Mouse (Mus musculus) left cerebral cortex, postnatal 25 days (tissue): Measurements from ENCODE around the gene Grb10. TPM values are rescaled to one million over a fixed set of nuclear protein-coding genes. Genes with fewer than 3 reads are reported as not detected.

ENCODE experiments used
- DNase-seq, 2 experiments: peaks; one replicate each; pipeline ENCODE4 v3.0.0; 2022; ENCODE audit warnings: low spot score in 2 of 2, mixed read lengths in 1 of 2
- intact Hi-C: fragments of 180-260 bp; cut with DNase I; formaldehyde crosslinking; loops from one replicate; pipeline ENCODE4 v1.15.1; 2025
- total RNA-seq, 2 experiments: library from RNA; stranded (reverse); gene quantifications; 2 replicates each; pipeline ENCODE4 v1.2.3; 2021

Grb10 gene
- total RNA-seq, 2 experiments from 2014 or later: 29.5 to 43.0 TPM

GRCm38 (mm10) chr11:11954606-11955005 lies 83.9 kb downstream of the Grb10 start:
- intact Hi-C loops: no loop called here

DNA sequence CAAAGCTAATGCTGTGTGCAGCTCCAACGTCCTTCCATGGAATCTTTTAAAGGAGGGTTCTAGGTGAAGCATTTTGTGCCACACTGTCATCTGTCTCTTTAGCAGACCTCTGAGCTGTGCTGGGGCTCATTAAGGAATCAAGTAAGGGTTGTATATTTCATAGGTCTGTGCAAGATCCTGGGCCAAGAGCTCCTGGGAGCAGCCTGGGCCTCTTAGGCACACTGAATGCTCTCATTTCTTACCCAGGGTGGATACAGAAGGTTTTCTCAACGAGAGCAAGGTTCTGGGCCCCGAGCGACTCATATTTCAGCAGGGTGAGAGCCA lies 84.4 kb downstream of the Grb10 start:
- intact Hi-C loops: no loop called here
- DNase-seq: no peak

More at GRCm38 (mm10) chr11:11954606-11955005, 83.9 kb downstream of the Grb10 start:
- no peak for DNase-seq

DNA sequence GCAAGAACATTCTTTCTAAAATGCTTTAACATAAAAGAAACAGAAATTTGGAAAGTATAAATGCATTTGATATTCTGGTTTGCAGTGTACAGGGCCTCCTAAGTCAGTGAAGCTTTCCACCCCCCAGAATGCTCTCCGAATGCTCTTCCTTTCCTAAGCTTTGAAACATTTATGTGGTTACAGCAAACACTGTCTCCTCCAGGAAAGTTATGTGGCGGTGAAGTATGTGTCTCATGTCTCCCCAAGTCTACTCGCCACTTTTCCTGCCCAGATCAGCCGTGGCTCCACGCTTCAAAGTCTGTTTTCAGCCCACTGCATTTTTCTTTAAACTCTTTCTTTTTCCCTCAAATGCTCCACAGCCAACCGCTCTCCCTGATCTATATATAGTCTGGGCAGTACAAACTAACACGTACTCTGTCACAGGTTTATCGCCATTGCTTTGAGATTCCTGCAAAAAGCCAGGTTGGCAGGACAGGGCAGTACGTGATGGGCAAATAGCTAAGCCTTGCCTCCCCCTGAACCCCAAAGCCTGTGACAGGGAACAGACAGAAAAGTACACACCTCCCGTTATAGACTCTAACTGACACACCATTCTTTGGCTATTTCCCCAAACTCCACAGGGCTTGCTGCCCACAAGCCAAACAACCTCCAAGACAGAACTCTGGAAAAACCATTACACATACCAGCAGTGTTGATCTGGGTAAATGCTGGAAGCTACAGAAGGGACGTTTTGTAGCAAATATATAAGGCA lies 84.9 kb downstream of the Grb10 start:
- intact Hi-C loops: no loop called here
- DNase-seq: no peak

DNA sequence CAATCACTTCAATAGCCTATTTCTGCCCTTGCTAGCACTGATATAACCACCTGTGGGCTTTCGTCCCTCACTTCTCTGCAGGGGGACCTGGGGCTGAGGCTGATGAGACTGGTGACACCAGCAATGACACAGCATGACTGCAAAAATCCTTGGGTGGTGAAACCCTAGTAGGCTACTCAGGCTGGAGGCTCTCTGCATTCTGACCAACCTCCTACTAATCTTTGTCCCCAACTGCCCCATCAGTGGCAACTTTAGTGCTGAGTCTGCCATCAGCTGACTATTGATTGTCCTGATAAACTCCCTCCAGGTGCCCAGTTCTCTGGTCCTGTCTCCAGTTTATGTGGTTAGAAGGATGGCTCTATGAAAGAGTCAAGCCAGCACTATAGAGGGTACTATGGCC lies 85.9 kb downstream of the Grb10 start:
- no peak for DNase-seq
- intact Hi-C loops: no loop called here

DNA sequence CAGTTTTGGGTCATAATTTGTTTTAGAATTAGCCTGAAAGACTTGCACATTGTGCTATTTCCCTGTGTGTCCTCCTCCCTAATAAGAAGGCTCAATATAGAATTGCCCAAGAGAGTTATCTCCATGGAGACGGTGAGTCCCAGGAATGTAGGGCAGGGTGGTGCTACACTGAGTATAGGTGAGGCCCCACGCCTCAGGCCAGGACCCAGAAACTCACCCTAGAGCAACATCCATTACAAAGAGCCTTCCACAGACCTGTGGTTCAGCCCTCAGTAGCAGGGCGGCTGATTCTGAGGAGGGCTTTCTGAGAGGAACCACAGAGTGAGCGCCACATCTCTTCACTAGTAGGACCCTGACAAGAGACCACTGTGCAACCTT lies 89.5 kb downstream of the Grb10 start:
- intact Hi-C loops: no loop called here
- no peak for DNase-seq

- no peak for DNase-seq
- intact Hi-C loops: no loop called here
These were observed 90.0 kb downstream of the Grb10 start for GRCm38 (mm10) chr11:11948321-11948987.

DNA sequence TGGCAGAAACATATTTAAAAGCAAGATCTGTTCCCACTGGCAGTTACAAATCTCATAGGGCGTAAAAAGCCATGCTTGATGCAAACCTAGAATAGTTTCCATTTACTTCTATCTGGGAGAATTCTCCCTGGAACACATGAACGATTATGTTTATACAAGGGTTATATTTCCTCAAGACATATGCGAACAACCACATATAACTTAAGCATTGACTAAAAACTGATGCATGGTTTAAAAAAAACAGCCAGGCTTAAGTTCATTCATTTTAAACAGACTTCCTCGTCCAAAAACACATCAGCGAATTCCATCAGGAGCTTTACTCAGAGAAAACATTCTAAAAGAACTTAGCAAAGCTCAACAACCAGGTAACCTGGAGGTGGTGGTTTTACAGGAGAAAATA lies 90.6 kb downstream of the Grb10 start:
- DNase-seq: no peak
- intact Hi-C loops: no loop called here

DNA sequence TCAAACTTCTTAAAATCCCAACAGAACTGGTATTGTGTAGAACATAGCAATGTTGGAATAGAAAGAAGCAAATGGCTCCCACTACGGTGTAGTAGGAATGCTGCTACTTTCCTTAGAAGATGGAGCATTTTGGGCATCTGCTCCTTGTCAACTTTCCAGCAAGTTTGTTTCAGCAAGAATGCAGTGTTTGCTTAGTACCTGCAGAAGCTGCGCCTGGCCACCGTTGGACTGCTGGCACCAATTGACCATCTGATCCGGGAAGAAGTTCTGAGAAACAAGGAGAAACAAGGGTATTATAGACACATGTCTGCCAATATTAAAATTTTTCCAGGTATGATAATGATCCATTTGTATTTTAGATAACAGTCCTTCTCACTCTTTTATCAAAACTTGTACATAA lies 92.7 kb downstream of the Grb10 start:
- DNase-seq: no peak
- intact Hi-C loops: no loop called here

GRCm38 (mm10) chr11:11944814-11945213 lies 93.7 kb downstream of the Grb10 start:
- DNase-seq: no peak
- intact Hi-C loops: no loop called here

- no peak for DNase-seq
- intact Hi-C loops: no loop called here
These were observed 94.5 kb downstream of the Grb10 start for GRCm38 (mm10) chr11:11944082-11944349.

DNA sequence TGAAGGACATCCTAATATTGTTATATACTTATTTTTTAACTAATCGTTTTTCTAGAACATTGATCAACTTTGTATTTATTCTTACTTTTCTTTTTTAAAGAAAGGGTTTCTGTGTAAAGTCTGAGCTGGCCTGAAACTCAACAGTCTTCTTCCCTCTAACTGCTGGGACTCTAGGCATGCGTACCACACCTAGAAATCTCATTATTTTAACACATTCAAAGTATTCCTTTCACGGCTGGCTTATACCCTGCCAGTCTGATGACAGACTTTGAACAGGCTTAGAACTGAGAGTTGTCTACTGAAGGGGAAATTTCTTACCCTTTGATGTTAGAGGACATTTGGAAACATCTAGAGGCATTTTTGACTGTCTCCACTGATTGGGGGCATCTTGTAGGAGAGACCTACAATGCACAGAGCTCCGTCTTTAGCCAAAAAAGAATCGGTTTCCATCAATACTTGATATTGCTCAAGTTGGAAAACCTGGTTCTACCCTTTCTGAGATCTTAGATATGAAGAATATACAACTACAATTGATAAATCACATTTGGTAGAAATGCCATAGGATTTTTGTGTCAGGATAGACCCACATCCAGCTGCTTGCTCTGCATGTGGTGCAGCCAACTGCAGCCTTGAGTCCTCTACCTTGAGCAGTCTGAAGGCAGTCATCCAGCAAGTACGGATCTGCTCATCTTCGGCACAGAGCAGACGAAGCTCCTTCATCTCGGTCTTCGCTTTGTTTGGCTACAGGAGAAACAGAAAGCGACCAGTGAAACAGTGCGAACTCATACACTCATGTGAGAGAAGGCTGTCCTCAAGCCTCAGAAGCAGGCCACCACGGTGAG lies 95.0 kb downstream of the Grb10 start:
- intact Hi-C loops: no loop called here
- DNase-seq: no peak

DNA sequence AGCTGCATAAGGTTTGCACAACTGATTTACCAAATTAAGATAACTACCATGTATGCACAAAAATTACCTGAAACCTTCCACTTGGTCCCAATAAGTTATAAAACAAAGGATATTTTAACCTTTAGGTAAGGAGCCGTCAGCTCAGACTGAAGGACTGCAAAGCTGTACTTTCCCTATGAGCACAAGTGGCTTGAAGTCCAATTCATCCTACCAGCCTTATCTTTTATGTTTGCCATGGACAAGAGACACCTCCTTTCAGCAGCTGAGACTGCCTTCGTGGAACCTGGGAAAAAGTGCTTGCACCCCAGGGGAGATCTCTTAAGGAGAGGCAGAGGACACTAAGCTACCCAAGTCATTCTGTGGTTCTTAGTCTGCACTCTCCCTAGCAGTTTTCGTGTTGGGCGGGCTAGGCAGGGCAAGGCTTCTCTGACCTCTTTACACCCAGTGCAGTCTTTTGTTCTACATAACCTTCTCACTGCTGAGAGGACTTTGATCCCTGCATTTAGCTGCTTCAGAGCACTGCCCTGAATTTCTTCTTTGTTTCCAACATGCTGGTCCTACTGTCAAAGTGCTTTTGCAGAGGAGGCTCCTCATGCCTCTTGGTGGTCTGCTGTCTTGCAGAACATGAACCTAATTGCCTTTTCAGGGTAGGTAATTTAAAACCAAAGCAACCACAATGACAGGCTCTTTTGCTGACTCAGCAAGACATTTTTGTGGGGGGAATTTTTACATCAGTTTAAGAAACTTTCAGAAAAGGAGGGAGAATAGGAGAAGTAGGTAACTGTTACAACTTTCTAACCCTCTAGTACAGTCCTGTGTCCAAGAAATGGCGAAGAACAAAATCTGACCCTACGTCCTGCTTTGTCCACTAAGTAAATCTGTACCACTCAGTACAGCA lies 95.9 kb downstream of the Grb10 start:
- intact Hi-C loops: no loop called here
- no peak for DNase-seq

- DNase-seq: no peak
- intact Hi-C loops: no loop called here
These were observed 97.4 kb downstream of the Grb10 start for GRCm38 (mm10) chr11:11940833-11941681.

GRCm38 (mm10) chr11:11939611-11940010 lies 98.9 kb downstream of the Grb10 start:
- intact Hi-C loops: no loop called here
- DNase-seq: no peak

DNA sequence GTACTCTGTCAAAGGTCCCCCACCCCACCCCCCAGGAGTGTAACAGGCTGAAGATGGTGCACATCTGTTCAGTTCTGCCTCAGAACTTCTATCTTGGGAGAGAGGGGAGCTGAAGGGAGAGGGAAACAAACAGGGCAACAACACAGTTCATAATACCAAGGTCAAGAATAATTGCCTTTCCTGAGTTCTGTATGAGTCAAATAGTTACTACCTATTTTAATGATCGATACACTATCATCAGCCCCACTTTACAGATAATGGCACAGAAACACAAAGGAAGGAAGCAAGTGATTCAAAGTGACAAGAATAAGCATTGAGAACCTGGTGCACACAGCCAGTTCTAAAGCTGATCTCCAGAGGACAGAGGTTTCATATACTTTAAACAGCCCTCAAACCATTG lies 99.9 kb downstream of the Grb10 start:
- no peak for DNase-seq
- intact Hi-C loops: no loop called here

GRCm38 (mm10) chr11:11937340-11938030 lies 101.0 kb downstream of the Grb10 start:
- intact Hi-C loops: no loop called here
- DNase-seq: no peak

- intact Hi-C loops: no loop called here
These were observed 103.7 kb downstream of the Grb10 start for GRCm38 (mm10) chr11:11934808-11935207.

DNA sequence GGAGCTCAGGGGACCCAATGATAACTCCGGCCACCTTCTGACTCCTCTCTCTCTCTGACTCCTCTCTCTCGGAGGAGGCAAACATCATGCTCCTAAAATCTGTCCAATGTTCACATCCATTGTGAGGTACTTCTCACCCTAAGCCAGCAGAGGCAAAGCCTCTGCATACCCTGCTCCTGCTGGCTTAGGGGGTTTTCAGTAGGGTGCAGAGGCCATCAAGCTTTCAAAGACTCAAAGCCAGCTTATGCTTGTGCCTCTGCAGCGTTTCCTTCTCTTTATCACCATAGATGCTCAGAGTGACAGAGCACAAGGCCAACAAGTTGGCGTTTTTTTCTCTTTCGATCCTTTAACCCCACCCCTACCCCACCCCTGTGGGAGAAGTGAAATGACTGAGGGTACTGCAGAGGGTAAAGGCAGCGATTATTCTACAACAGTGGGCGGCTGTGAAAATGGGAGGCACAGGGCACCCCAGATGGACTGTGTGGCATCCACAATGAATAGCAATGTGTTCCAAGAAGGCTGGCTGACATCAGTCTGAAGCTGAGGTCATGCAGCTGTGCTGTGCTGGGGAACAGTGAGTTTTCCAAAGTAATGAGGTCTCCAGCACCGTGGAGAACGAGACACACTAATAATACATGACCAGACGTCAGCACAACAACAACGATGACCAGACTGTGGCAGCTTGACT lies 106.2 kb downstream of the Grb10 start:
- intact Hi-C loops: no loop called here
- peak in 1 of 2 experiments; percentile 15 for DNase-seq

More at GRCm38 (mm10) chr11:11934808-11935207, 103.7 kb downstream of the Grb10 start:
- DNase-seq: no peak
